Mouse (Mus musculus): ENCODE results near the gene 4930572O03Rik.
"Not testable (repeated sequence)": the region's sequence is repeated elsewhere in the genome, so short reads cannot be mapped to it uniquely, and the experiment has no call there.

GRCm38 (mm10) chr5:15679980-15680949 is 23.4 kb upstream of the 4930572O03Rik start:
- TF ChIP-seq CTCF (IDR thresholded peaks at IDR 0.05; ENCODE audit: extremely low read depth, insufficient read depth, insufficient read length, insufficient replicate concordance); POLR2A (IDR thresholded peaks at IDR 0.05; ENCODE audit: low read depth, low read length): not testable (repeated sequence)

Measured in spleen, adult 2 months (tissue).